Mouse (Mus musculus) MEL (cell line): ENCODE results near the gene Med27. TPM values are rescaled to one million over a fixed set of nuclear protein-coding genes. Genes with fewer than 3 reads are reported as not detected.

Source experiments
- DNase-seq: peaks from one replicate; pipeline ENCODE4 v3.0.0; 2011; ENCODE audit warnings: low read depth, low spot score
- H3K27ac ChIP-seq: 2 replicates; pipeline ENCODE4 v1.5.1; 2012; ENCODE audit warnings: low read depth, mild to moderate bottlenecking, control low read depth, low read length, moderate library complexity; ENCODE audit not compliant: control insufficient read depth
- H3K27me3 ChIP-seq, 2 experiments: fragments of 150-350 bp in 1 of 2; sonication (generic) in 1 of 2; 2 replicates each; pipeline ENCODE4 v1.6.1; 2012; ENCODE audit warnings: low read length in 2 of 2, mild to moderate bottlenecking in 2 of 2, improper control_type of control experiment in 1 of 2, moderate library complexity in 1 of 2; ENCODE audit not compliant: insufficient read depth in 2 of 2, control insufficient read depth in 1 of 2
- H3K36me3 ChIP-seq, 2 experiments: 2 replicates each; pipeline ENCODE4 v1.6.1; 2012 to 2014; ENCODE audit warnings: low read length in 2 of 2, improper control_type of control experiment in 1 of 2, inconsistent platforms in 1 of 2, mild to moderate bottlenecking in 1 of 2; ENCODE audit not compliant: insufficient read depth in 2 of 2, control insufficient read depth in 1 of 2
- H3K4me1 ChIP-seq, 2 experiments: fragments of 150-350 bp in 1 of 2; sonication (generic) in 1 of 2; 2 replicates each; pipeline ENCODE4 v1.6.1; 2012; ENCODE audit warnings: low read length in 2 of 2, improper control_type of control experiment in 1 of 2, mild to moderate bottlenecking in 1 of 2; ENCODE audit not compliant: insufficient read depth in 2 of 2, control insufficient read depth in 1 of 2
- H3K4me3 ChIP-seq, 2 experiments: fragments of 150-350 bp in 1 of 2; sonication (generic) in 1 of 2; 2 replicates each; pipeline ENCODE4 v1.5.1; 2012; ENCODE audit warnings: low read depth in 2 of 2, low read length in 2 of 2, mild to moderate bottlenecking in 2 of 2, moderate library complexity in 2 of 2, control low read depth in 1 of 2, improper control_type of control experiment in 1 of 2; ENCODE audit not compliant: control insufficient read depth in 1 of 2, insufficient read depth in 1 of 2
- H3K79me2 ChIP-seq: 2 replicates; pipeline ENCODE4 v1.6.1; 2012; ENCODE audit warnings: mild to moderate bottlenecking, low read length, moderate library complexity; ENCODE audit not compliant: control insufficient read depth, poor library complexity, insufficient read depth
- H3K9ac ChIP-seq: 2 replicates; pipeline ENCODE4 v1.6.1; 2012; ENCODE audit warnings: low read depth, mild to moderate bottlenecking, control low read depth, low read length, moderate library complexity; ENCODE audit not compliant: control insufficient read depth, poor library complexity, severe bottlenecking
- H3K9me3 ChIP-seq: fragments of 150-350 bp; sonication (generic); replicated peaks from 2 replicates; pipeline ENCODE4 v1.6.1; 2012; ENCODE audit warnings: mild to moderate bottlenecking, low read length, improper control_type of control experiment, moderate library complexity; ENCODE audit not compliant: insufficient read depth
- CTCF ChIP-seq, 3 experiments: IDR thresholded peaks in 2 of 3; conservative IDR thresholded peaks in 1 of 3; 2 replicates each; pipeline ENCODE4 v1.5.1; 2011 to 2012; ENCODE audit warnings: low read length in 3 of 3, low read depth in 2 of 3, mild to moderate bottlenecking in 2 of 3, improper control_type of control experiment in 1 of 3, inconsistent platforms in 1 of 3, mixed read lengths in 1 of 3, moderate library complexity in 1 of 3; ENCODE audit not compliant: control insufficient read depth in 1 of 3, insufficient read depth in 1 of 3, poor library complexity in 1 of 3, severe bottlenecking in 1 of 3
- E2F4 ChIP-seq: IDR thresholded peaks from 2 replicates; pipeline ENCODE4 v1.6.1; 2011; ENCODE audit warnings: low read depth, low read length, improper control_type of control experiment, borderline replicate concordance
- ELF1 ChIP-seq: IDR thresholded peaks from 2 replicates; pipeline ENCODE4 v1.6.1; 2014; ENCODE audit warnings: low read depth, mild to moderate bottlenecking, inconsistent platforms, low read length, improper control_type of control experiment, moderate library complexity
- EP300 ChIP-seq, 2 experiments: IDR thresholded peaks; 2 replicates each; pipeline ENCODE4 v1.6.1; 2011; ENCODE audit warnings: improper control_type of control experiment in 2 of 2, low read length in 2 of 2, low read depth in 1 of 2, mild to moderate bottlenecking in 1 of 2
- GATA1 ChIP-seq: IDR thresholded peaks from 2 replicates; pipeline ENCODE4 v1.6.1; 2011; ENCODE audit warnings: low read depth, low read length, improper control_type of control experiment
- HCFC1 ChIP-seq: IDR thresholded peaks from 2 replicates; pipeline ENCODE4 v1.6.1; 2012; ENCODE audit warnings: low read depth, mild to moderate bottlenecking, inconsistent platforms, low read length, improper control_type of control experiment, moderate library complexity
- MAFK ChIP-seq: IDR thresholded peaks from 2 replicates; pipeline ENCODE4 v1.6.1; 2011; ENCODE audit warnings: low read depth, mild to moderate bottlenecking, low read length, improper control_type of control experiment, borderline replicate concordance
- MAX ChIP-seq: IDR thresholded peaks from 2 replicates; pipeline ENCODE4 v1.6.1; 2011; ENCODE audit warnings: low read length, improper control_type of control experiment
- MAZ ChIP-seq: IDR thresholded peaks from 2 replicates; pipeline ENCODE4 v1.6.1; 2012; ENCODE audit warnings: low read depth, mild to moderate bottlenecking, inconsistent platforms, low read length, improper control_type of control experiment
- MXI1 ChIP-seq: IDR thresholded peaks from 2 replicates; pipeline ENCODE4 v1.6.1; 2011; ENCODE audit warnings: mild to moderate bottlenecking, low read depth, low read length, improper control_type of control experiment
- MYC ChIP-seq: IDR thresholded peaks from 2 replicates; pipeline ENCODE4 v1.6.1; 2011; ENCODE audit warnings: low read depth, mild to moderate bottlenecking, low read length, improper control_type of control experiment, moderate library complexity
- NELFE ChIP-seq: IDR thresholded peaks from 2 replicates; pipeline ENCODE4 v1.6.1; 2011; ENCODE audit warnings: low read depth, low read length, improper control_type of control experiment
- POLR2A ChIP-seq, 2 experiments: IDR thresholded peaks; 2 replicates each; pipeline ENCODE4 v1.6.1; 2011 to 2012; ENCODE audit warnings: low read length in 2 of 2, mild to moderate bottlenecking in 2 of 2, control low read depth in 1 of 2, improper control_type of control experiment in 1 of 2, low read depth in 1 of 2, moderate library complexity in 1 of 2; ENCODE audit not compliant: control insufficient read depth in 1 of 2, insufficient read depth in 1 of 2, poor library complexity in 1 of 2
- RAD21 ChIP-seq: IDR thresholded peaks from 2 replicates; pipeline ENCODE4 v1.6.1; 2011; ENCODE audit warnings: mild to moderate bottlenecking, low read depth, low read length, improper control_type of control experiment
- SIN3A ChIP-seq: IDR thresholded peaks from 2 replicates; pipeline ENCODE4 v1.6.1; 2012; ENCODE audit warnings: low read length, improper control_type of control experiment, inconsistent platforms
- SMC3 ChIP-seq: IDR thresholded peaks from 2 replicates; pipeline ENCODE4 v1.6.1; 2011; ENCODE audit warnings: low read depth, low read length, improper control_type of control experiment
- TAL1 ChIP-seq: IDR thresholded peaks from 2 replicates; pipeline ENCODE4 v1.6.1; 2012; ENCODE audit warnings: mild to moderate bottlenecking, inconsistent platforms, low read length, moderate library complexity, mixed read lengths
- ZC3H11A ChIP-seq: IDR thresholded peaks from 2 replicates; pipeline ENCODE4 v1.6.1; 2012; ENCODE audit warnings: low read depth, mild to moderate bottlenecking, inconsistent platforms, low read length, improper control_type of control experiment
- ZNF384 ChIP-seq: IDR thresholded peaks from 2 replicates; pipeline ENCODE4 v1.6.1; 2012; ENCODE audit warnings: low read depth, mild to moderate bottlenecking, inconsistent platforms, low read length, improper control_type of control experiment
- polyA plus RNA-seq, 2 experiments: library from polyadenylated mRNA; stranded (reverse) in 1 of 2; unstranded in 1 of 2; fragments of >175 nt in 1 of 2; fragments of >200 nt in 1 of 2; gene quantifications; 2 replicates each; pipeline versions ENCODE4 v1.2.1 to v1.2.4; 2012; ENCODE audit warnings: low replicate concordance in 2 of 2, low read depth in 1 of 2; ENCODE audit not compliant: insufficient read length in 2 of 2, insufficient read depth in 1 of 2, missing spikeins in 1 of 2
- total RNA-seq: library from RNA; depleted of rRNA; stranded (reverse); fragments of 300-350 nt; gene quantifications from 2 replicates; pipeline ENCODE4 v1.2.3, GENCODE M21; 2012

Gene Med27
- total and polyA plus RNA-seq, 3 experiments = 46.3 to 46.9 TPM; not detected in 1

DNA sequence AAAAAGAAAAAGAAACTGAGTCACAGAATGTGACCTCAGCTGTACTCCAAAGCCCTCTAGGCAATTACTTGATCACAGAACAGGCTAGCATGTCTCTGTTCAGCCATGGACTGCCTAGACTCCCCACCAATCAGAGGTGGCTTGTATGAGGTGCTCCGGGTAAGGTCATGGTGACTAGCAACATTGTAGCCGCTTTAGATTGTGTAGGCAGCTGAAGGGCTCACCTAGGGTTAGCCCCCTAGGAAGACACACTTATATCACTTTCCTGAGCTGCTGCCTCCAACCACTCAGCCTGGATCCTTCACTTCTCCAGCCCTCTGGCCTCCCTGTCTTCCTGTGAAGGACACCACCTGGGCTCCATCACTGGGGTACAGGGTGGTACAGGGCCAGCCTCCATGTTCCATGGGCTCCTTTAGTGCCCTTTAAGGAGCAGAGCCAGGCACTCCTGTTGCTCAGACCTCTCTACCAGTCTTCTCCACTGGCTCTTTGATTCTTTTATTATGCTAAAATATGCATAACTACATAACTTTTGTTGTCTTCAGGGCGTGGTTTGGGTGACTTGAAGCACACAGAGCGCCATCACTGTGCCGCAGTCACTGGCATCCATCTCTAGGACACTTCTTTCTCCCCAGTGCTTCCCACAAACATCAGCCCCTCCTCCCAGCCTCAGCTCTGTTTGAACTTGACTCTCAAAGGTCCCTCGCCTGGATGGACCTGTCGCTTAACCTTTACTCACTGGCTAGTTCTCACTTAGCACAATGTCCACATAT, 205.4 kb downstream of the Med27 start:
- no peak for TF ChIP-seq MYC
- no peak for TF ChIP-seq GATA1
- TF ChIP-seq ZNF384 = no peak
- no peak overlapping the region for H3K27ac ChIP-seq
- no peak for DNase-seq
- peaks cover 0 to 5% of the 10 kb centered on the region in 2 experiments; a peak in 2 of 4 replicates for H3K27me3 ChIP-seq
- no peaks in the 10 kb centered on the region for H3K9me3 ChIP-seq
- no peaks in the 10 kb centered on the region for H3K4me1 ChIP-seq
- no peaks in the 10 kb centered on the region for H3K36me3 ChIP-seq
- no peaks in the 10 kb centered on the region for H3K79me2 ChIP-seq
- H3K9ac ChIP-seq = no peak overlapping the region
- H3K4me3 ChIP-seq = no peak overlapping the region

DNA sequence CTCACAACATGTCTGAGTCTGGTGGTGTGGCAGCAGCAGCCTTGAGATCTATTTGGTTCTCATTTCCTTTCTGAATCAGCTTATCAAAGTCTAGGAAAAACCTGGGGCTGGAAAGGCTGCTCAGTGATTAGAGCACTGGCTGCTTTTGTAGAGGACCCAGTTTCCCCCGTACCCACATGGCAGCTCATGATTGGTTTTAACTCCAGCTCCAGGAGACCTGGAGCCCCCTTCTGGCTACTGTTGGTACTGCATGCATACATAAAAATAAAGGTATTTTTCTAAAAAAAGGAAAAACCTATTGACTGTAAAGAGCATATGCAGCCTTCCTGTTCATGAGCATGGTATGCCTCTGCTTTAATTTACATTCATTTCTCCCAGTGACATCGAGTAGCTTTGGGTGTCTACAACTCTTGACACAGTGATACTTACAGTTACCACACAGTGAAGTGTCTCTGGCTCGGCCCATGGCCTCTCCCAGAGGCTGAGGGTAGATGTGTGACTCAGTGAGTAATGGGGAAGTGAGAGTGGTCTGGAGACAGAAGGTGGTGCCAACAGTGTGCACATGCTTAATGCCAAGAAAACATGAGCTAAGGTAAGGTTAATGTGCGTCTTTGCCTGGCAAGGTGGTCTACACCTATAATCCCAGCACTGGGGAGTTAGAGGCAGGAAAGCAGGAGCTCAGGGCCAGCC, 207.5 kb downstream of the Med27 start:
- H3K9ac ChIP-seq = no peak overlapping the region
- H3K36me3 ChIP-seq = no peaks in the 10 kb centered on the region
- no peaks in the 10 kb centered on the region for H3K4me1 ChIP-seq
- DNase-seq = peak; percentile 66
- no peak overlapping the region for H3K27ac ChIP-seq
- H3K27me3 ChIP-seq = peaks cover 0 to 4% of the 10 kb centered on the region in 2 experiments; a peak in 2 of 4 replicates
- no peak overlapping the region for H3K4me3 ChIP-seq
- no peaks in the 10 kb centered on the region for H3K79me2 ChIP-seq
- TF ChIP-seq TAL1 = no peak
- TF ChIP-seq MYC = peak; percentile 72
- 0 out of 2 replicates have a peak, but pooled peaks have one; percentile 27 for TF ChIP-seq HCFC1
- peak; percentile 70 to 90 (median 81) for TF ChIP-seq CTCF (IDR thresholded peaks at IDR 0.05 in 2 of 3, conservative IDR thresholded peaks at IDR 0.05 in 1 of 3; ENCODE audit: control insufficient read depth in 1 of 3, insufficient read depth in 1 of 3, low read depth in 2 of 3, low read length in 3 of 3, poor library complexity in 1 of 3, severe bottlenecking in 1 of 3)
- no peak for TF ChIP-seq MAFK
- no peak for TF ChIP-seq MAX
- TF ChIP-seq POLR2A (IDR thresholded peaks at IDR 0.05; ENCODE audit: control insufficient read depth in 1 of 2, insufficient read depth in 1 of 2, low read depth in 1 of 2, low read length in 2 of 2, poor library complexity in 1 of 2) = no peak
- 0 out of 2 replicates have a peak, but pooled peaks have one; percentile 30 for TF ChIP-seq SIN3A
- TF ChIP-seq ZC3H11A = peak; percentile 85
- 0 out of 2 replicates have a peak, but pooled peaks have one; percentile 35 for TF ChIP-seq MXI1
- TF ChIP-seq SMC3 = peak; percentile 96
- 0 out of 2 replicates have a peak, but pooled peaks have one; percentile 36 for TF ChIP-seq MAZ
- TF ChIP-seq E2F4 = no peak
- TF ChIP-seq NELFE = no peak
- TF ChIP-seq RAD21 = peak; percentile 87
- TF ChIP-seq ELF1 = no peak
- no peak for TF ChIP-seq EP300 (IDR thresholded peaks at IDR 0.05; ENCODE audit: low read depth in 1 of 2, low read length in 2 of 2)
- no peaks in the 10 kb centered on the region for H3K9me3 ChIP-seq
